Mouse (Mus musculus) limb, embryonic 14.5 days (tissue): ENCODE measurements around the gene Stxbp1. TPM values are rescaled to one million over a fixed set of nuclear protein-coding genes. Genes with fewer than 3 reads are reported as not detected.
A peak's percentile ranks its signal among the peaks of the same experiment; 100 is the strongest.

ENCODE experiments used
- ATAC-seq: fragments of 200-750 bp; cut with Nextera tagmentation; 2 replicates; pipeline ENCODE4 v1.8.0; 2017; ENCODE audit warnings: low read depth, moderate number of reproducible peaks, moderate TSS enrichment; ENCODE audit not compliant: low FRiP score
- DNase-seq: peaks from one replicate; pipeline ENCODE4 v3.0.0-alpha.2; 2015; ENCODE audit warnings: low spot score
- H3K27ac ChIP-seq: fragments of 300-500 bp; sonication (generic); replicated peaks from 2 replicates; pipeline ENCODE4 v1.5.1; 2014; ENCODE audit warnings: low read depth, mild to moderate bottlenecking, low read length, moderate library complexity, mixed read lengths
- H3K27me3 ChIP-seq: fragments of 300-500 bp; sonication (generic); 2 replicates; pipeline ENCODE4 v1.6.1; 2014; ENCODE audit warnings: low read length, mixed read lengths; ENCODE audit not compliant: control insufficient read depth, insufficient read depth
- H3K36me3 ChIP-seq: fragments of 300-500 bp; sonication (generic); 2 replicates; pipeline ENCODE4 v1.6.1; 2014; ENCODE audit warnings: mild to moderate bottlenecking, low read length, moderate library complexity, mixed read lengths; ENCODE audit not compliant: control insufficient read depth, insufficient read depth
- H3K4me1 ChIP-seq: fragments of 300-500 bp; sonication (generic); 2 replicates; pipeline ENCODE4 v1.6.1; 2014; ENCODE audit warnings: antibody characterized with exemption, low read length, mixed read lengths; ENCODE audit not compliant: control insufficient read depth, insufficient read depth
- H3K4me2 ChIP-seq: fragments of 300-500 bp; sonication (generic); replicated peaks from 2 replicates; pipeline ENCODE4 v1.6.1; 2014; ENCODE audit warnings: low read depth, mild to moderate bottlenecking, low read length, moderate library complexity; ENCODE audit not compliant: severe bottlenecking
- H3K4me3 ChIP-seq: fragments of 300-500 bp; sonication (generic); replicated peaks from 2 replicates; pipeline ENCODE4 v1.5.1; 2014; ENCODE audit warnings: low read length
- H3K9ac ChIP-seq: fragments of 300-500 bp; sonication (generic); 2 replicates; pipeline ENCODE4 v1.6.1; 2014; ENCODE audit warnings: mild to moderate bottlenecking, low read depth, low read length, moderate library complexity; ENCODE audit not compliant: severe bottlenecking
- H3K9me3 ChIP-seq: fragments of 300-500 bp; sonication (generic); 2 replicates; pipeline ENCODE4 v1.6.1; 2016; ENCODE audit warnings: low read length; ENCODE audit not compliant: control insufficient read depth
- POLR2A ChIP-seq: fragments of 200-500 bp; IDR thresholded peaks from 2 replicates; pipeline ENCODE4 v1.8.0; 2012; ENCODE audit warnings: inconsistent platforms, mild to moderate bottlenecking, moderate library complexity, borderline replicate concordance; ENCODE audit not compliant: insufficient read depth, insufficient read length; ENCODE audit errors: extremely low read depth
- WGBS: fragments of 180-500 bp; shearing (Covaris S2); extraction: QIAGEN DNeasy Blood & Tissue Kit; methylation state at CpG from one replicate; pipeline ENCODE4 v1.1.7; 2014; 5-methylcytosine and 5-hydroxymethylcytosine counted together
- polyA plus RNA-seq, 2 experiments: library from polyadenylated mRNA; depleted of rRNA in 1 of 2; stranded (reverse) in 1 of 2; unstranded in 1 of 2; fragments of >200 nt; fragmentation: Nextera tagmentation in 1 of 2; extraction: Ambion mirVana in 1 of 2; gene quantifications; 2 replicates each; pipeline versions ENCODE4 v1.2.1 to v1.2.3; 2012 to 2014

Gene Stxbp1
- polyA plus RNA-seq, 2 experiments: 15.8 to 22.2 TPM

GRCm38 (mm10) chr2:32757056-32757845, 89.8 kb downstream of the Stxbp1 start, which contains the start of gene Tor2a:
Tor2a (plus strand) TSS chr2:32757234.
- peak; percentile 93 for ATAC-seq
- WGBS: under 1% methylated on average over 48 of the region's 66 CpGs
- peak within 1 kb of the TSS; percentile 50 for H3K4me2 ChIP-seq
- DNase-seq: peak; percentile 100
- peaks cover 38% of the 10 kb centered on the region for H3K36me3 ChIP-seq
- peak within 1 kb of the TSS; percentile 82 for H3K27ac ChIP-seq
- H3K9ac ChIP-seq: peak within 1 kb of the TSS; percentile 88
- H3K9me3 ChIP-seq: no peaks in the 10 kb centered on the region
- no peaks in the 10 kb centered on the region for H3K27me3 ChIP-seq
- peak within 1 kb of the TSS; percentile 73 for H3K4me3 ChIP-seq
- 0 out of 2 replicates have a peak, but pooled peaks have one; percentile 60 for TF ChIP-seq POLR2A
- H3K4me1 ChIP-seq: peaks cover 2% of the 10 kb centered on the region; the same call in 1 of the 2 replicates

DNA sequence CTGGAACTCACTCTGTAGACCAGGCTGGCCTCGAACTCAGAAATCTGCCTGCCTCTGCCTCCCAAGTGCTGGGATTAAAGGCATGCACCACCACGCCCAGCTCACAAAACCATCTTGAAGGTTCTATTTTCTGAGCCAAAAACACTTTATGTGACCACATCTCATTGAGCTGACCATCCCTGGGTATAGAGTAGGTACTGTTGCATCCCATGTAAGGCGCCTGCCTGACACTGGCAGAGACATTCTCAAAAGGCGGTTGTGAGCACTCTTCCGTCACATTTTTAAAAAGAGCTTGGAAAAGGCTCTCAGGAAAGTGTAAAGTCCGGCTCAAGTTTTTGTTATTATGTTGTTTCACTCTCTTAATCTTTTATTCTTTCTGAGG, 90.4 kb downstream of the Stxbp1 start:
- Histone ChIP-seq H3K4me2 (peak overlapping the region; percentile 22; the same call in 1 of the 2 replicates), H3K27me3 (no peaks in the 10 kb centered on the region), H3K4me3 (peak overlapping the region; percentile 73; the same call in 1 of the 2 replicates), H3K36me3 (peaks cover 33% of the 10 kb centered on the region), H3K9ac (no peak overlapping the region), H3K9me3 (no peaks in the 10 kb centered on the region), H3K4me1 (peaks cover 5% of the 10 kb centered on the region; the same call in 1 of the 2 replicates), H3K27ac (no peak overlapping the region)
- peak; percentile 9; the same call in 1 of the 2 replicates for ATAC-seq
- no peak for DNase-seq
- 35% methylated on average over 6 of the region's 6 CpGs for WGBS
- TF ChIP-seq POLR2A: no peak

- no peaks in the 10 kb centered on the region for H3K27me3 ChIP-seq
- H3K4me1 ChIP-seq: peaks cover 9% of the 10 kb centered on the region
- no peak overlapping the region for H3K27ac ChIP-seq
- H3K4me3 ChIP-seq: no peak overlapping the region
- ATAC-seq: no peak
- H3K9me3 ChIP-seq: no peaks in the 10 kb centered on the region
- no peak for DNase-seq
- H3K36me3 ChIP-seq: peaks cover 32% of the 10 kb centered on the region
- no peak for TF ChIP-seq POLR2A
- H3K4me2 ChIP-seq: peak overlapping the region; percentile 60; the same call in 1 of the 2 replicates
- no peak overlapping the region for H3K9ac ChIP-seq
- WGBS: 67% methylated on average over 10 of the region's 10 CpGs
Measured at GRCm38 (mm10) chr2:32752181-32752580, 94.9 kb downstream of the Stxbp1 start.

GRCm38 (mm10) chr2:32751665-32752033, 95.4 kb downstream of the Stxbp1 start:
- peaks cover 9% of the 10 kb centered on the region for H3K4me1 ChIP-seq
- TF ChIP-seq POLR2A: no peak
- H3K9me3 ChIP-seq: no peaks in the 10 kb centered on the region
- H3K9ac ChIP-seq: 0 out of 2 replicates have a peak overlapping the region, but pooled peaks have one; percentile 34
- peaks cover 37% of the 10 kb centered on the region for H3K36me3 ChIP-seq
- H3K27me3 ChIP-seq: no peaks in the 10 kb centered on the region
- no peak for ATAC-seq
- H3K27ac ChIP-seq: no peak overlapping the region
- 17% methylated on average over 9 of the region's 10 CpGs for WGBS
- H3K4me2 ChIP-seq: peak overlapping the region; percentile 60
- no peak for DNase-seq
- peak overlapping the region; percentile 35 for H3K4me3 ChIP-seq

- peaks cover 9% of the 10 kb centered on the region for H3K4me1 ChIP-seq
- peaks cover 37% of the 10 kb centered on the region for H3K36me3 ChIP-seq
- 6% methylated on average over 31 of the region's 31 CpGs for whole genome bisulfite sequencing
- H3K4me2 ChIP-seq: peak overlapping the region; percentile 60
- DNase-seq (peak; percentile 44), ATAC-seq (peak; percentile 78)
- TF ChIP-seq POLR2A: no peak
- peak overlapping the region; percentile 34; the same call in 1 of the 2 replicates for H3K9ac ChIP-seq
- peak overlapping the region; percentile 35 for H3K4me3 ChIP-seq
- H3K27ac ChIP-seq: no peak overlapping the region
- H3K27me3 ChIP-seq: no peaks in the 10 kb centered on the region
- H3K9me3 ChIP-seq: no peaks in the 10 kb centered on the region
Measured at GRCm38 (mm10) chr2:32750887-32751664, 96.0 kb downstream of the Stxbp1 start.
